Mouse (Mus musculus) heart, postnatal 4 days (tissue): ENCODE measurements around the gene Gadd45g. TPM values are rescaled to one million over a fixed set of nuclear protein-coding genes. Genes with fewer than 3 reads are reported as not detected.
A peak's percentile ranks its signal among the peaks of the same experiment; 100 is the strongest.
"Not testable (repeated sequence)": the region's sequence is repeated elsewhere in the genome, so short reads cannot be mapped to it uniquely, and the experiment has no call there.

Source experiments
- DNase-seq: peaks from one replicate; pipeline ENCODE4 v3.0.0; 2021
- total RNA-seq, 2 experiments: library from RNA; stranded (reverse); gene quantifications; 2 replicates each; pipeline ENCODE4 v1.2.3; 2021

Gene Gadd45g
- 10 to 100 TPM; 23.8 to 29.4 TPM for total RNA-seq

DNA sequence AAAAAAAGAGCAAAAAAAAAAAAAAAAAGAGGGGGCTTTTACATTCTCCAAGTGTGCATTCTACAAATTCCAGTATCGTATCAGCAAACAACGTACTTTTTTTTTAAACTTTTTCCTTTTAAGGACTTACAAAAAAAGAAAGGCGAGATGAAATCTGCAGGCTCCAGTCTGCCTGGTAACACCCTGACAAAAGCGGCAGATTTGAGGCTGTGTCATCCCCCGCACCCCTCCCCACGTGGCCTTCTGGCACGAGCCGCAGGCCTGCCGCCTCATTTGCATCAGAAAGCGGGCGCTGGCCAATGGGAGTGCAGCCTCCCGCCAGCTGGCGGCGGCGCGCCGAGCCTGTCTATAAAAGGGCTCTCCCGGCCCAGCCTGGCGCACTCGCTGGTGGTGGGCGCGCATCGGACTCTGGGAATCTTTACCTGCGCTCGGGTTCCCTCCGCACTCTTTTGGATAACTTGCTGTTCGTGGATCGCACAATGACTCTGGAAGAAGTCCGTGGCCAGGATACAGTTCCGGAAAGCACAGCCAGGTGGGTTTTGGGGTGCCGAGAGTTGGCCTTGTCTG is at the start of gene Gadd45g:
TSS of gene Gadd45g (plus strand) at position 378 of the 567 bp plus-strand sequence.
- peak; percentile 97 for DNase-seq

DNA sequence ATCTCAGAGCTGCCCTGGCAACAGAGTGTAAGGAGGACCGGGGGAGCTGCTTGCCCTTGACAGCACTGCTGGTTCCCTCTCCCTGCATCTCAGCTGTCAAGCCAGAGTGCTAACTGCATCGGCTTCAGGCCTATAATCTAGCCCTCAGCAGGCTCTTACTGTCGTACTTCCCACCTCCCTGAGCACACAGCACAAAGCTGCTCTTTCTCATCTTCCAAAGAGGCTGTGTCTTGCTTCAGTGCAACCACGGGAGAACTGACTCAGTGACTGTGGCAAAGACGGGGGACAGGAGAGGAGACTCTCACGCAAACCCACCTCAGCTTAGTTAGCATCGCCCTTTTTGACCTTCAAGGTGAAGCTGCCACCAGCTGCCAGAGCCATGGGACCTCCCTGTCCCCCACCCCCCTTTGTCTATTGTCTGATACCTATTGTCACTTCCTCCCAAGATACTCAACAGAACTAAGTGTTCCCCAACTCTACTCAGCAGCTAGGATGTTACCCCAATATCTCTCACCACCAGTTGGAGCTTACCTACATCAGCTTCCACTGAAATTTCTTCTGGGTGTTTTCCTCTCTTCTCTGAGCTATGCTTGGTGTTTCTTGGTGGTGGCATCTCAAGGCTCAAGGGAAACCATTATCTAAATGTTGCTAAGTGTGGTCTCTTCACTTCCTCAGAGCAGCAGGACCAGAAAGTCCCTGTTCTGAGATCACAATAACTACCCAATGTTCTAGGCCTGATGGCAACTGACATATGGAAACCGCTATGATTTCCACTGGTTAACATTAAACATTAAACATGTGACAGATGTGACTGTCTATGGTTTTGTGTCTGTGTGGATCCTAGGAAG is 48.4 kb upstream of the Gadd45g start:
- no peak for DNase-seq

DNA sequence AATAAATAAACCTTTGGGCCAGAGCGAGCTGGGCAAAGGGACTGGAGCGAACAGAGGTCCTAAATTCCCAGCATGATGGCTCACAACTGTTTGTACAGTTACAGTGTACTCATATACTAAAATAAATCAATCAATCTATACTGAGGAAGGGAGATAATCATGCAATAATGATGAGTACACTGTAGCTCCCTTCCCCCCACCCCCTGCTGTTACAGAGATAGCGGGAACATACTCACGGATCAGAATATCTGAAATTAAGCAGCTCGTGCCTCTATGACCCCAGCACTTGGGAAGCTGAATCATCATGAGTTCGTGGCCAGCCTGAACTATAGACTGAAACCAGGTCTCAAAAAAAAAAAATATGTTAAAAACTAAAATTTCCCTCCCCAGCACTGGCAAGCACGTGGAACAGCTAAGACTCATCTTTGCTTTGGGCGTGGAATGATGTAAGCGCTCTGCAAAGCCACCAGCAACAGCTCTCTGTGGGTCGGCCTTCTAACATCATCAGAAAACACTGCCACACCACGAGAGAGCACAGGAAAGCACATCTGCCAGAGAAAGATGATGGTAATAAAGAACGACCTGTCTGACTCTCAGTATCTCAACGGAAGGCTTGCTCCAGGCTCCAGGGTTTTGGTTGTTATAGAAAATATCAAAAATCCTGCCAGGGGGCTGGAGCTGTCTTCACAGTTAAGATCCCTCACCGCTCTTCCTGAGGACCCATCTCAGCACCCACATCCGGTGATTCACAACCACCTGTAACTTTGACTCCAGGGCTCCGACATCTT is 46.5 kb upstream of the Gadd45g start:
- no peak for DNase-seq

DNA sequence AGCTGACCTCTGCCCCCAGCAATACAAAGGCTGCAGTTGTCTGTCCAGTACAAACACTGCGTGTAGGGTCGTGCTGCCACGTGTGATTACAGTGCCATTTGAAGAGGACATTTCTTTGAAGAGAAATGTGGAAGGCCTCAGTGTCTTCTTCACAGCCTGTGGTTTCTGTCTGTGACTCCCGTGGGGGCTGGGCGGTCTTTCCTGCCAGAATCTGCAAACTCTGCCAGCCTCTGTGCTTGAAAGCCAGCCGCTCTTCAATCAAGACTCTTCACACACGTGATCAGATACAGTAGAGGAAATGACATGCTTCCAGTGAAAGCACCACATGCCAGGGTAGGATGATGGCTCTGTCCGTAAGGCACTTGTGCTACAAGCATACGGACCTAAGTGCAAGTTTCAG is 45.6 kb upstream of the Gadd45g start:
- DNase-seq: no peak

DNA sequence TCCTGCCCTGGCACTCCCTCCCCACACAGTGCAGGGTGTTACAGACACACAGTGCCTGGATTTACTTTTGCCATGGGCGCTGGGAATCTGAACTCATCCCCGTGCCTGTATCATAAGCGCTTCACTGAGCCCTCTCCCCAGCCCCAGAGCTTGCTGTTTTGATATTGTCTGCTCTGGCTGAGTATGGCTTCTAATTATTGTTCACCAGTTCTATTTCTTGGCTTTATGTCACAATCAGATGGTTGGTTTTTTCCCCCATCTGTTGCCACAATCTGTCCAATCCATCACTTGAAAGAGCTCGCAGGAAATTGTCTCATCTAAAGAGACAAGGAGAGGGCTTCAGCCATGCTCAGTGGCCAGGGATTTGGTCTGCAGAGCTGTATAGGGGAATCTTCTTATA is 40.8 kb upstream of the Gadd45g start:
- DNase-seq: no peak

DNA sequence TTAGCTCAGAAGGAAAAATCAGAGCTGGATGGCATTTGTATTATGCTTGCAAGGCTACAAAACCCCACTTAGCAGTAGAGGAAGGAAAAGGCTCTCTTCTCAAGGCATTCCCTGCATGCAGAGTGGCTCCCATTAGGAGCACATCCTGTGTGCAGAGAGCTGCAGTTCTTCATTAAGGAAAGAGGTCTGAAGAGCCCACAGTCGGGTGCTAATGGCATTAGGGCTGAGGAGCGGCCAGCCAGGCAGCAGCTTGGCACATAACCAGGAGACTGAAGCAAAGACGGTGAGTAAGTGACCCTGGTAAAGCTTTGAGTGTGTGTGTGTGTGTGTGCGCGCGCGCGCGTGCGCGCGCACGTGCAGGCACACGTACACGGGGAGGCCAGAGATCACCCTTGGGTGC is 40.3 kb upstream of the Gadd45g start:
- DNase-seq: no peak

DNA sequence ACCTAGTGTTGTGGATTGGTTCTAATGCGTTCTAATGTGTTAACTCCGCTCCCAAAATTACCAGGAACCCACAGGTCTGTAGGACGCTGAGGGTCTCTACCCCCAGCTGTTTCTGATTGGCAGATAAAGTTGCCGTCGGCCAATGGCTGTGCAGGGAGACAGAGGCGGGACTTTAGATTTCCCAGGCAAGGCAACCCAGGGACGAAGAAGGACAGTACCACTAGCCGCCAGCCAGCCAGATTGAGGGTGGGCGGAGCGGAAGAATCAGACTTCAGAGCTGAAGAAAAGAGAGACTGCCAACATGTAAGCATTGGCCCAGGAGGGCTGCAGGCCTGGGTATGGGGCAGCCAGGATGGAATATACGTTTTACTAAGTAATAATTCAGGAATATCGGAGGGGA is 38.3 kb upstream of the Gadd45g start:
- DNase-seq: no peak

DNA sequence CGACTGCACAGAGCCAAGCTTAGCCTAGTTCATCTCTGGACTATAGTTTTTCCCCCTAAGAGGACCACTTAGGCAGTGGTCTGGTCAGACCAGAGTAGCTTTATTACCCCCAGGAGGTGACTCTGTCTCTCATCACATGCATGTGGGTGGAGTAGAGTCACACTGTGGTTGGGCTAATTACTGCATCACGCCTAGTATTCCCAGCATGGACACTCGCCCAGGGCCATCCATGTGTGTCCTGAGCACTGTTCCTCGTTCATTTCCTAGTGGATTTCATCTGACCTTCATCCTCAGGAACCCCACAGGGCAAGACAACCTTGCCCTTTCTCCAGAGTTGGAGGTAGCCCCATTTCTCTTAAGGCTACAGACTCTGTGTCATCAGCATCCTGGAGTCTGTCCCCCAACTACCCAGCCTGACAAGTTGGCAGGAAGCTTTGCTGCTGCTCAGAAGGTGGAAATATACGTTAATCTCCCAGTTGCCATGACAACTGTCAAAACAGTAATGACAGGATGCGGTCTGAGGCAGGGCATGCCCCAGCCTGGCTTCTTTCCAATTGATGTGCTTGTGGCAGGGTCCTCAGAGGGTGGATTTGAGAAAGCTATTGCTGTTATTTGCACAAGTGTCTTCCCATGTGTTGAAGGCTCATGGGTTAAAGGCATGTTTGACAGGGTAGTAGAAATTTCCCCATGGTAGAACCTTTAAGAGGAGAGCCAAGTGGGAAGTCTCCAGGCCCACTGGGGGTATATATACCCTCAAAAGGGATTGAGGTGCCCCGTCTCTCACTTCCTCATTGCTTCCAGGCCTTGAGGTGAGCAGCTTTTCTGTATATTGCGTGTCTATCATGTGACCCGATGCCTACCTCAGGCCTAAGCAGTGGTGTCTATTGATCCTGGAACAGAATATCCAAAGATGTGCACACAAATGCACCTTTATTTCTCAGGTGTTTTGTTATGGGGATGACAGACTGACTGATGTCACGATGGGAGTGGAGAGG is 32.6 kb upstream of the Gadd45g start:
- no peak for DNase-seq

DNA sequence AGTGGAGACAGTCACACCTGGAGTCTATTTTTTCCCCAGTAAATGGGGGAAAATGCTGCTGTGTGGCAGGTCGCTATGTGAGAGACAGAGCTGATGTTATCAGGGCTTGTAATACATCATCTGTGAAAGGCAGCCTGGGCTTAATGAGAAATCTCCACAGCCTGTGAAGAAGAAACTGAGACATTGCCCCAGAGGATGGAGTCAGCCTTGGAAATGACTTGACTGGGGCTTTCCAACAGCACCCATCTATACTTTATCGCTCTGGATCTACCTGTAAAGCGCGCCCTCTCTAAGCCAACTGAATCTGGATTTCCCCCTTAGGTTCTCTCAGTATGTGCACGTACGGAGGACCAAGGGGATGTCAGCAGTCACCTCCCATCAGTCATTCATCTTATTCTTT is 31.8 kb upstream of the Gadd45g start:
- no peak for DNase-seq

DNA sequence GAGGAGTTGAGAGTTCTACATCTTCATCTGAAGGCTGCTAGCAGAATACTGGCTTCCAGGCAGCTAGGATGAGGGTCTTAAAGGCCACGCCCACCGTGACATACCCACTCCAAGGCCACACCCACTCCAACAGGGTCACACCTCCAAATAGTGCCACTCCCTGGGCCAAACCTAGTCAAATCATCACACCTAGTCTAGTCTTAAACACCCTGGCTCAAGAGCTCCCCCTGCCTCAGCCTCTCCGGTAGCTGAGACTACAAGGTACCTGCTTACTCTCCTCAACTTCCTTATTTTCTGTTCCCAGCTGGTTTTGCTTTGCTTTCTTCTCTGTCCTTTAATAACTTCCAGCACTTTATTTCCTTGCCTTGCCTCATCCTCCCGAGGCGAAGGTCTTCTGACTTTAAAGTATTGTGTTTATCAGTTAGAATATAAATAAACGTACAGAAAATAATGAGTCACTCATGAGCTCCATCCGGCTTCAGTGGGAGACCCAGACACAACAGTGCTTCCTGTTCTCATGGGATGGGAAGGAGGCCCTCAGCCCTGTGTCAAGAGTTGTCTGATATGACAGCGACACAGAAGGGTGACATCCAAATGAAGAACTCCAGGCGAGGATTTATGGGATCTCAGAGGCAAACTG is 30.5 kb upstream of the Gadd45g start:
- DNase-seq: no peak

DNA sequence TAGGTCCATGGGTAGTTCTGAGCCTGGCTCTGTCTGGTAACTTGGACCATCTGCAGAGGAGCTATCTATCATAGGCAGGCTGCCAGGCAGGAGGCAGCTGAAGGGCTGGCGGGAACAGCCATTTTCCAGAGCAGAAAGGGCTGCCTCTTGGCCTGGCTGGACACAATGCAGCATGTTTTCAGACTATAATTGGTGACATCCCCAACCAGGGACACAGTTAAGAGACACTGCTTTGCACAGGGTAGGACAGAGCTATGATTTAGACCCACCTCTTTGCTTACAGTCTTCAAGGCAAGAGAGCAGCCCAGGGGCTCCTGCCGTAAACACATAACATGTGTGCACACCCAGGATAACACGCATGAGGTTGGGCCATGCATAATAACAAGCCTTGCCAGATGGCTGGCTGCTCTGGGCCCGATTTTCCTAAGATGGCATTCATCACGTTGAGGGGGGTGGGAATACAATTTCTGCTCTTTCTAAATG is 29.9 kb upstream of the Gadd45g start:
- DNase-seq: peak; percentile 42

DNA sequence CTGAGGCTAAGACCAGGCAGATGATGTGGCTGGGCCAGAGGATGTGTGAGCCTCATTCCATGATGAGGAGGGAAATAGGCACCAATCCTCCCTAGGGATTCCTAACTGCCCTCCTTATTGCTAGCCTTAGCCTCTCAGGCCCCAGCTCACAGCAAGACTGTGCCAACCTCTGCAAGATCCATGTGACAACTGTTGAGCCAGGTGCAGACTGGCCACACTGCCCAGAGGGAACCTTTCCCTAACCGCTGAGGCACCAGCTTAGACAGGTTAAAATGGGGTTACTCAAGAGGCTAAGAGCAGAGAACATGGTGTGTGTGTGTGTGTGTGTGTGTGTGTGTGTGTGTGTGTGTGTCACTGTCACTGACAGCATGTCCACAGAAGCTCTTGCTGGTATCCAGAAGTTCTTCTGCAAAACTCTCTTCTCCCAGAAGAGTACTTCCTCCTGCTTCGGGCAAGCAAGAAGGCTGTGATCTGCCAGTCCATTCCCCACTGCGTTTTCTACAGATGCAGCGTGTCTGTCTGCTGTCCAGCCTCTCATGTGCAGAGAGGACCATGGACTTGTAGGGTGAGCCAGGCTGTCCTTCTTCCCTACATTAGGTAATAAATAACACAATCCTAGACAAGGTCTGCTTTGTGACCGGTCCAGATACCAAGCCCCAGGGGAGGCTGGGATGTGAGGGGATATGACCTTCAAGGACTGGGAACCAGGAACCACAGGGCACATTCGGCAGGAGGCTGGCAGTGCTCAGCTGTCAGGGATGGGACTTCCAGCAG is 28.1 kb upstream of the Gadd45g start:
- DNase-seq: no peak

DNA sequence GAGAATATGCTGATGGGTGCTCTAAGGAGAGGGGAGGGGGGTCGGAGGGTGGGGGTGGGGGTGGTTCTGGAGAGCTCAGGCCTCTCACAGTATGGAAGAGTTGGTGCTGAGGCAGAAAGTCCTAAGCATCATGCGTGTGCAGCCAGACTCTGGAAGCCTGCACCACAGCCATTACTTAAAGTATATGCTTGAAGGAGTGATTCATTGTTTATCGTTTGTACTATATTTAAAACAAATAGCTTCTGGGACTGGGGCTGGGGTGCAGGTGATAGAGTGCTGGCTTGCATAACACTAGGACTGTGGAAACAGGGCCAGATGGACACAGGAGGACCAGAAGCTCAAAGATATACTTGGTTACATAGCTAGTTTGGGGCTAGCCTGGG is 27.5 kb upstream of the Gadd45g start:
- no peak for DNase-seq

DNA sequence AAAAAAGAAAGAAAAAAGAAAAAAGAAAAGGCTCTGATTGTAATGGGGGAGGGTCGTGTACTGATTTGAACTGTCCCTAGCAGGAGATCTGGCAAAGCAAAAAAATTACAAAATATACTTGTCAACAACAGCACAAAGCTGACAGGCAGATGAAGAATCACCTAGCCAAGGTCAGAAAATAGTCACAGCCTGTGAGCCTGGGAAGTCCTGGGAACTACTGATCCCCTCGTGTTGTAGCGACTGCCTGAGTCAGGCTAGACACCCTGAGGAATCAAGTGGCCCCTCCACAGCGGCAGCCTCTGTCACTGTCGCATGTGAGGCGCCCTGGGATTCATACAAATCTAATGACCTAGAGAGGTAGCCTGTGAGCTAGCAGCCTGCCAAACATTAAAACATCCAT is 27.1 kb upstream of the Gadd45g start:
- no peak for DNase-seq

DNA sequence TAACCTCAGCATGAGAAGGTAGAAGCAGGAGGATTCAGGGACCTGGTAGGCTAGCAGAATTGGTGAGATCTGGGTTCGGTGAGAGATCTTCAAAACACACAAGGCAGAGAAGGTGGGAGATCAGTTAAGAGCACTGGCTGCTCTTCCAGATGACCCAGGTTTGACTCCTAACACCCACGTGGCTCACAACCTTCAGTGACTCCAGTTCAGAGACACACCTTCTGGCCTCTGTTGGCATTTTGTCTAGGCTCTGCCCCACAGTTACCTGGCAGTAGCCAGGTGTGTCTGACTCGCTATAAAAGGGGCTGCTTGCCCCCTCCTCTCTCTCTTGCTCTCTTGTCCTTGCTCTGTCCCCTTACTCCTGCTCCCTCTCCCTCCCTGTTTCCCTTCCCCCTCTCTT is 24.5 kb upstream of the Gadd45g start:
- DNase-seq: no peak

DNA sequence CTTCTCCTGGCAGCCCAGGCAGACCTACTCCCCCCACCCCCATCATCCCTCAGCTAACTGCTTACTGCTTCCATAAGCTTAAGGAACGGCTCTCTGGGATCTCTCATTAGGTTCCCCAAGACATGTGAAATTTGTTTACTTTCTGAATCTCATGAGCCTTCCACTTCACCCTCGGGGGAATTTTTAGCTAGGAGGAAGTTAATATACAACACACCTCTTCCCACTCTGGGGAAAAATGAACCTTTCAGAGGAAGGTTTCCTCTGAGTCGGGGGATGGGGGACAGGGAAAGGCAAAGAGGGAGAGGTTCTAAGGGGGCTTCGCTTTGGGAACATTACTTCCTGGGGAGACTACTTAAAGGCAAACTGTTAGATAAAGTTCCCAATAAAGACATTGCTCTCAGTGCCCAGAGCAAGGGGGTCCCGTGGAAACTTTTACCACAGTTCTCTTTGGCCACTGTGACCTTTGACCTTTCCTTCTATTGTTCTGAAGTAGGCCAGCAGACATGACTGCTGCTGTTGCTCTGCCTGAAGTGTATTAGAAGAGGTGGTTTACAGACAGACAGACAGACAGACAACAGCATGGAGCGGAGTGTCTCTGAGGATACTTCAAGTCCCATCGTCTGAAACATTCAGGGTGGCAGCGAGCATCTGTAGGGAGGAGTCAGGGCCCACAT is 22.5 kb upstream of the Gadd45g start:
- no peak for DNase-seq

DNA sequence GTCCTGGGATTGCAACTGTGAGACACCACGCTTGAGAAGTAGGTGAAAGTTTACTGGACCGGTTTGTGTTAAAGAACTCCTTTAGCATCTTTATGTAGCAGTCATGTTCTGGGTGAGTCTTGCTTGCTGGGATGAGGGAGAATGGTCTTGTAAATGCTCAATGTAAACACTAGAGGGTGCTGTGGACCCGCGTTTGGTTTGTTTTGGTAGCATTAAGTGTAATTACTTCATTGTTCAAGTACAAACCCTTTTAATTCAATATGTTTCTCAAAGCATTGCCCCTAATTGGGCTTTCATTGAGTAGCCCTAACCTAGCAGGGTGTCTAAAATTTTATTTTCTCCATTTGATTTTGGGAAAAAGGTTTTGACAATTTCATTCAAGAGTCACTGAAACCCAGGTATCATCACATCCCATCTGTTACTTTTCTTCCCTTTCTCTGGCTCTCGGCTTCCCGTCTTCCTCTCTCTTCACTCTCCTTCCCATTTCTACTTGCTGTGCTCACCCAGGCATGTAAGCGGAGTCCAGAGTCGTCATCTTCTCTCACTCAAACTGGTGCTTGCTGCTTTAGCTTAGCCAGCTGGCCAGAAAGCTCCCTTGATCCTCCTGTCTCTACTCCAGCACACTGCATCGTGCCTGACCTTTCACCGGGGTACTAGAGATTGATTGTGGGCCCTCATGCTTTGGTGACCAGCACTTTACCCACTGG is 15.6 kb upstream of the Gadd45g start:
- DNase-seq: peak; percentile 57

DNA sequence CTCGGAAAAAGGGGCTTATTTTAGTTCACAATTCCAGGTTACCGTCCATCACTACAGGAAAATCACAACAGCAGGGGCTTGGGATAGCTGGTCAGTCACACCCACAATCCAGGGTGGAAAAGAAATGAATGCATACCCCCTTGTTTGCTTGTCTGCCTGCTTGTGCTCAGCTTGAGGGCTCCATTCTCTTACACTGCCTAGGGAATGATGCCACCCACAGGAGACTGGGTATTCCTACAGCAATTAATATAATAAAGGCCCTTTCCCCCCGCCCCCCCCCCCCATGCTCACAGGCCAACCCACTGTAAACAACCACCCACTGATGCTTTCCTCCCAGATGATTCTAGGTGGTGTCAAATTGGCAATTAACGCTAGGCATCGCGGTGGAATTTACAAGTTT is 14.0 kb upstream of the Gadd45g start:
- DNase-seq: no peak

DNA sequence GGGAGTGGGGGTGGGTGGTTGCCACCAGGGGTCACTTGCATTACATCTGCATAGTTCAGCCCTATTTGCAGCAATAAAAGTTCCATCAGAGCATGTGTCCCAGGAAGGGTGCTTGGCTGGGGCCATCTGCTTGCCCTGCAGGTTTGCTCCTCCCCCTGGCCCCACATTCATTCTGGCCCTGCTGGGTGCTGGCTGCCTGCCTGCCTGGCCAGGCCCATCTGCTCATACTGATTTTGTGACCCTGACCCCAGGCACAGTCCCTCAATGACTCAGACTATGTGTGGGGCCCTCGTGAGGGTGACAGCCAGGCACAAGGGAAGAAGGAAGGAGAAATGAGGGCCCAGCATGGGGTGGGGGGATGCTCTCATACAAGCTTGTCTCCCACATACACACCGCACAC is 12.9 kb upstream of the Gadd45g start:
- peak; percentile 39 for DNase-seq

DNA sequence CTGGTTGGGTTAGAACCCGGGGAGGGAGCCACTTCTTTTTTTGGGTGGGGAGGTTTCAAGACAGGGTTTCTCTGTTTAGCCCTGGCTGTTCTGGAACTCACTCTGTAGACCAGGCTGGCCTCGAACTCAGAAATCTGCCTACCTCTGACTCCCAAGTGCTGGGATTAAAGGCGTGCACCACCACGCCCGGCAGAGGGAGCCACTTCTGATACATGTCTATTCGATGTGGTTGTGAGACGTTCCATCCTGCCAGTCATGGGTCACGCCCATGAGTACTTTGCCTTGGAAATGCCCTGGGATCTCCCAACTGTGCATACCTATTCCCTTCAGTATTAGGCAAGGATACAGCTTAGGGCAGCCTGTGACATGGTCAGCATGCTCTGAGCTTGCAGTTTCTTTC is 12.5 kb upstream of the Gadd45g start:
- not testable (repeated sequence) for DNase-seq
